Mouse (Mus musculus) embryo, embryonic 11 days (tissue): ENCODE measurements around the gene Dcp1a.
"Not testable (repeated sequence)": the region's sequence is repeated elsewhere in the genome, so short reads cannot be mapped to it uniquely, and the experiment has no call there.

ENCODE experiments used
- DNase-seq: peaks from one replicate; pipeline ENCODE4 v3.0.0-alpha.2; 2015

Dcp1a gene

GRCm38 (mm10) chr14:30523356-30523755 is 44.0 kb downstream of the Dcp1a start:
- DNase-seq: no peak

- DNase-seq: no peak
Measured at GRCm38 (mm10) chr14:30528392-30528791, 49.1 kb downstream of the Dcp1a start.

- DNase-seq: no peak
Measured at GRCm38 (mm10) chr14:30528961-30529360, 49.6 kb downstream of the Dcp1a start.

- no peak for DNase-seq
Measured at GRCm38 (mm10) chr14:30529454-30529853, 50.1 kb downstream of the Dcp1a start.

GRCm38 (mm10) chr14:30530726-30531269 is 51.5 kb downstream of the Dcp1a start:
- no peak for DNase-seq

- no peak for DNase-seq
Measured at GRCm38 (mm10) chr14:30531431-30531830, 52.1 kb downstream of the Dcp1a start.

- DNase-seq: no peak
Measured at GRCm38 (mm10) chr14:30531896-30532295, 52.6 kb downstream of the Dcp1a start.

- no peak for DNase-seq
Measured at GRCm38 (mm10) chr14:30533780-30534450, 54.6 kb downstream of the Dcp1a start.

GRCm38 (mm10) chr14:30541541-30541940 is 62.2 kb downstream of the Dcp1a start:
- no peak for DNase-seq

- DNase-seq: not testable (repeated sequence)
Measured at GRCm38 (mm10) chr14:30543331-30543730, 64.0 kb downstream of the Dcp1a start.

GRCm38 (mm10) chr14:30548131-30548720 is 68.9 kb downstream of the Dcp1a start, which contains the start of gene Tkt:
Tkt (plus strand) TSS chr14:30548359.
- peak; percentile 34 for DNase-seq

GRCm38 (mm10) chr14:30548965-30549776 is 69.8 kb downstream of the Dcp1a start:
- peak; percentile 99 for DNase-seq

GRCm38 (mm10) chr14:30549777-30550149 is 70.4 kb downstream of the Dcp1a start:
- peak; percentile 41 for DNase-seq

- no peak for DNase-seq
Measured at GRCm38 (mm10) chr14:30550232-30551070, 71.1 kb downstream of the Dcp1a start.

- no peak for DNase-seq
Measured at GRCm38 (mm10) chr14:30551509-30551908, 72.2 kb downstream of the Dcp1a start.

- no peak for DNase-seq
Measured at GRCm38 (mm10) chr14:30551981-30552380, 72.6 kb downstream of the Dcp1a start.

- DNase-seq: no peak
Measured at GRCm38 (mm10) chr14:30553185-30553584, 73.8 kb downstream of the Dcp1a start.

- no peak for DNase-seq
Measured at GRCm38 (mm10) chr14:30556651-30557050, 77.3 kb downstream of the Dcp1a start.

GRCm38 (mm10) chr14:30557730-30558129 is 78.4 kb downstream of the Dcp1a start:
- DNase-seq: no peak

- DNase-seq: no peak
Measured at GRCm38 (mm10) chr14:30559321-30559850, 80.1 kb downstream of the Dcp1a start.

GRCm38 (mm10) chr14:30560803-30561389 is 81.6 kb downstream of the Dcp1a start:
- no peak for DNase-seq
